Mouse (Mus musculus): Measurements from ENCODE around the gene Phf21a. TPM values are rescaled to one million over a fixed set of nuclear protein-coding genes. Genes with fewer than 3 reads are reported as not detected.

Gene Phf21a
- polyA plus RNA-seq, 1 experiment = 52.2 TPM

- no peaks in the 10 kb centered on the region for H3K4me1 ChIP-seq (ENCODE audit: control insufficient read depth, insufficient read depth, low read length)
- H3K9me3 ChIP-seq (replicated peaks; ENCODE audit: control insufficient read depth, insufficient read depth, low read length, poor library complexity, severe bottlenecking) = no peaks in the 10 kb centered on the region
- H3K36me3 ChIP-seq (ENCODE audit: control insufficient read depth, insufficient read depth, low read length, poor library complexity, severe bottlenecking) = no peaks in the 10 kb centered on the region
- H3K9ac ChIP-seq (ENCODE audit: low read depth, poor library complexity, severe bottlenecking) = no peak overlapping the region
- TF ChIP-seq EP300 (IDR thresholded peaks at IDR 0.05; ENCODE audit: insufficient read depth, low read depth, low read length) = no peak
- TF ChIP-seq POLR2A (IDR thresholded peaks at IDR 0.05; ENCODE audit: insufficient read depth, low read length) = no peak
- TF ChIP-seq CTCF (IDR thresholded peaks at IDR 0.05; ENCODE audit: low read depth, low read length) = no peak
- H3K27ac ChIP-seq (ENCODE audit: insufficient read depth, low read length) = no peak overlapping the region
- H3K4me3 ChIP-seq (ENCODE audit: low read depth, low read length) = no peak overlapping the region
- no peaks in the 10 kb centered on the region for H3K27me3 ChIP-seq (ENCODE audit: control insufficient read depth, insufficient read depth, low read length, poor library complexity, severe bottlenecking)
Measured at GRCm38 (mm10) chr2:92066899-92067298, 26.0 kb upstream of the Phf21a start.

DNA sequence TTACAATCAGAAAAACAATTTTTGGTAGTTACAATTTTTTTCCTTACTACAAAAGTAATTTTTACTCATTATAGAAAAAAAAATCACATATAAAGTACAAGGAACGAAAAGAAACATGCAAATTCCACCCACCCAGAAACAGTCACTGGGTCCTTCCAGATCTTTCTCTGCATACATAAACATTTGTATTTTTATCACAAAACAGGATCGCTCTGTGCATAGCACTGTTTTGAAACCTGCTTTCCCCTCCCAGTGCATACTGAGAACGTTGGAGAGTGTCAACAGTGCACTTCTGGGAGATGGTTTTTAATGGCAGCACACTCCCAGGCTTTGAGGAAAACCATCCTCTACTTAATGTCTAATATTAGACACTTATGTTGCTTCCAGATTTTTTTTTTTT, 25.3 kb upstream of the Phf21a start:
- Histone ChIP-seq H3K4me1 (ENCODE audit: control insufficient read depth, insufficient read depth, low read length) (no peaks in the 10 kb centered on the region), H3K9me3 (replicated peaks; ENCODE audit: control insufficient read depth, insufficient read depth, low read length, poor library complexity, severe bottlenecking) (no peaks in the 10 kb centered on the region), H3K27me3 (ENCODE audit: control insufficient read depth, insufficient read depth, low read length, poor library complexity, severe bottlenecking) (no peaks in the 10 kb centered on the region), H3K9ac (ENCODE audit: low read depth, poor library complexity, severe bottlenecking) (no peak overlapping the region), H3K27ac (ENCODE audit: insufficient read depth, low read length) (no peak overlapping the region), H3K4me3 (ENCODE audit: low read depth, low read length) (no peak overlapping the region), H3K36me3 (ENCODE audit: control insufficient read depth, insufficient read depth, low read length, poor library complexity, severe bottlenecking) (no peaks in the 10 kb centered on the region)
- no peak for TF ChIP-seq CTCF (IDR thresholded peaks at IDR 0.05; ENCODE audit: low read depth, low read length)

- no peak overlapping the region for H3K27ac ChIP-seq (ENCODE audit: insufficient read depth, low read length)
- no peaks in the 10 kb centered on the region for H3K27me3 ChIP-seq (ENCODE audit: control insufficient read depth, insufficient read depth, low read length, poor library complexity, severe bottlenecking)
- no peaks in the 10 kb centered on the region for H3K9me3 ChIP-seq (replicated peaks; ENCODE audit: control insufficient read depth, insufficient read depth, low read length, poor library complexity, severe bottlenecking)
- no peaks in the 10 kb centered on the region for H3K4me1 ChIP-seq (ENCODE audit: control insufficient read depth, insufficient read depth, low read length)
- H3K4me3 ChIP-seq (ENCODE audit: low read depth, low read length) = no peak overlapping the region
- TF ChIP-seq CTCF (IDR thresholded peaks at IDR 0.05; ENCODE audit: low read depth, low read length) (no peak), EP300 (IDR thresholded peaks at IDR 0.05; ENCODE audit: insufficient read depth, low read depth, low read length) (no peak), POLR2A (IDR thresholded peaks at IDR 0.05; ENCODE audit: insufficient read depth, low read length) (no peak)
- no peaks in the 10 kb centered on the region for H3K36me3 ChIP-seq (ENCODE audit: control insufficient read depth, insufficient read depth, low read length, poor library complexity, severe bottlenecking)
- H3K9ac ChIP-seq (ENCODE audit: low read depth, poor library complexity, severe bottlenecking) = no peak overlapping the region
Measured at GRCm38 (mm10) chr2:92069630-92070029, 23.3 kb upstream of the Phf21a start.

DNA sequence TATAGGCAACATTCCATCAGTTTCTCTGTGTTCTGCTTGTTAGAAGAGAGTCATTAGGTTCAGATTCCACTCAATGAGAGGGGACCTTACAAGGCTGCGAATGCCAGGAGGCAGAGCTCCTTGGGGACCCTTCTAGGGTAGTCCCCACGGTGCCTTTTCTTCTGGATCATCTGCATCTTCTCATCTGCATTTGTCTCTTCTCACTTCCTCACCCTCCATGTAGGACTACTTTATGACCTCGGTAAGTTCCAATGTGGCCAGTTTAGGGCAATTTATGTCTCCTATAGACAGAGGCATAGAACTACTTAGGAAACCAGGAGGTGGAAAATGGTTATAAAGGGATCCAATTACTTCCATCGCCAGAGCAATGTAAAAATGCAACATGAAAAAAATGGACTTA, 21.8 kb upstream of the Phf21a start:
- TF ChIP-seq CTCF (IDR thresholded peaks at IDR 0.05; ENCODE audit: low read depth, low read length) (no peak), EP300 (IDR thresholded peaks at IDR 0.05; ENCODE audit: insufficient read depth, low read depth, low read length) (no peak), POLR2A (IDR thresholded peaks at IDR 0.05; ENCODE audit: insufficient read depth, low read length) (no peak)

GRCm38 (mm10) chr2:92076086-92076692, 16.7 kb upstream of the Phf21a start:
- Histone ChIP-seq H3K4me3 (ENCODE audit: low read depth, low read length) (no peak overlapping the region), H3K27ac (ENCODE audit: insufficient read depth, low read length) (no peak overlapping the region), H3K4me1 (ENCODE audit: control insufficient read depth, insufficient read depth, low read length) (no peaks in the 10 kb centered on the region), H3K27me3 (ENCODE audit: control insufficient read depth, insufficient read depth, low read length, poor library complexity, severe bottlenecking) (no peaks in the 10 kb centered on the region), H3K9ac (ENCODE audit: low read depth, poor library complexity, severe bottlenecking) (no peak overlapping the region), H3K36me3 (ENCODE audit: control insufficient read depth, insufficient read depth, low read length, poor library complexity, severe bottlenecking) (no peaks in the 10 kb centered on the region), H3K9me3 (replicated peaks; ENCODE audit: control insufficient read depth, insufficient read depth, low read length, poor library complexity, severe bottlenecking) (no peaks in the 10 kb centered on the region)
- no peak for TF ChIP-seq POLR2A (IDR thresholded peaks at IDR 0.05; ENCODE audit: insufficient read depth, low read length)
- TF ChIP-seq CTCF (IDR thresholded peaks at IDR 0.05; ENCODE audit: low read depth, low read length) = no peak

More for the DNA sequence above, 21.8 kb upstream of the Phf21a start:
- no peaks in the 10 kb centered on the region for H3K4me1 ChIP-seq (ENCODE audit: control insufficient read depth, insufficient read depth, low read length)
- H3K27me3 ChIP-seq (ENCODE audit: control insufficient read depth, insufficient read depth, low read length, poor library complexity, severe bottlenecking) = no peaks in the 10 kb centered on the region
- no peak overlapping the region for H3K9ac ChIP-seq (ENCODE audit: low read depth, poor library complexity, severe bottlenecking)
- no peaks in the 10 kb centered on the region for H3K9me3 ChIP-seq (replicated peaks; ENCODE audit: control insufficient read depth, insufficient read depth, low read length, poor library complexity, severe bottlenecking)
- no peak overlapping the region for H3K4me3 ChIP-seq (ENCODE audit: low read depth, low read length)
- H3K36me3 ChIP-seq (ENCODE audit: control insufficient read depth, insufficient read depth, low read length, poor library complexity, severe bottlenecking) = no peaks in the 10 kb centered on the region
- no peak overlapping the region for H3K27ac ChIP-seq (ENCODE audit: insufficient read depth, low read length)

DNA sequence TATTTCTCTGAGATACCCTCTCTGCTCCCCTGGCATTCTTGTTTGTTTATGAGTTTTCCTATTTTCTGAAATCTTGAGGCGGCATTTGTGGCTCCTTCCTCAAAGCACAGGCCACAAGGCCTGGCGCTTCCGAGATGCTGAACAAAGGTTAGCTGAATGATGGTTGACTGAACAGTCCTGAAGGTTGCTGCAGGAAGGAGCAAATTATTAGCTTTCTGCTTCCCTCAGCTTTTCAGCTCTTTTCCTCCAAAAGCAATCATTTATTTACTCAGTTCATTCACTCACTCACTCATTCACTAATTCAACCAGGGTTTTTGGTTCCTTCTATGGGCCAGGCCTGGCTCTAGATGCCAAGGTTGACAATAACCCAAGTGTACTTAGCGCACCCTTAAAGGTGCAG, 10.7 kb upstream of the Phf21a start:
- H3K27ac ChIP-seq (ENCODE audit: insufficient read depth, low read length) = no peak overlapping the region
- no peaks in the 10 kb centered on the region for H3K36me3 ChIP-seq (ENCODE audit: control insufficient read depth, insufficient read depth, low read length, poor library complexity, severe bottlenecking)
- H3K27me3 ChIP-seq (ENCODE audit: control insufficient read depth, insufficient read depth, low read length, poor library complexity, severe bottlenecking) = no peaks in the 10 kb centered on the region
- no peak overlapping the region for H3K9ac ChIP-seq (ENCODE audit: low read depth, poor library complexity, severe bottlenecking)
- H3K4me3 ChIP-seq (ENCODE audit: low read depth, low read length) = no peak overlapping the region
- no peaks in the 10 kb centered on the region for H3K4me1 ChIP-seq (ENCODE audit: control insufficient read depth, insufficient read depth, low read length)
- TF ChIP-seq CTCF (IDR thresholded peaks at IDR 0.05; ENCODE audit: low read depth, low read length) (no peak), EP300 (IDR thresholded peaks at IDR 0.05; ENCODE audit: insufficient read depth, low read depth, low read length) (no peak), POLR2A (IDR thresholded peaks at IDR 0.05; ENCODE audit: insufficient read depth, low read length) (no peak)
- no peaks in the 10 kb centered on the region for H3K9me3 ChIP-seq (replicated peaks; ENCODE audit: control insufficient read depth, insufficient read depth, low read length, poor library complexity, severe bottlenecking)
